Mouse (Mus musculus): ENCODE measurements at regions not wholly inside any gene's neighbourhood (a gene's known extent, or its start where the extent isn't known, plus 50 kb on each side); places are given as distances from the start of the nearest gene placed in this dataset.

DNA sequence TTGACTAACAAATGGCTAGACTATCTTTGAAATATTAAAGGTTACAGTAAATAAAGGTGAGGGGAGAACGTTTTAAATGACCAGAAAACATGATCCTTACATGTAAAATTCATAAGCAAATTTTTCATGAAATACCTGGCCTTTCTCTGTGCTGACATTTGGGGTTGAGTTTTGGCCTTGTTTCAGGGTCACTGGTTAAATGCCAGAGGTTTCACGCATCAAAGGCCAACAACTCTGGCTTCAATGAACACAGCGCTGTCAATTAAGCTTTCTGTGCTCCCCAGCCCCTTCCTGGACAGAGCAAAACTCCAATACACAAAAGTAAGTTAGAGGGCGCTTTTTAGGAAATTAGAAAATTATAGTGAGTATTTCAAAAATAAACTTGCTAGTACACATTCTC lies 425.6 kb downstream of the Fam198b start:
- TF ChIP-seq CTCF (IDR thresholded peaks at IDR 0.05) (no peak), EP300 (IDR thresholded peaks at IDR 0.05) (no peak)

Measured in lung, postnatal 0 days (tissue).